8 mouse cellular contexts compared by ENCODE assay signal in the genomic region with DNA sequence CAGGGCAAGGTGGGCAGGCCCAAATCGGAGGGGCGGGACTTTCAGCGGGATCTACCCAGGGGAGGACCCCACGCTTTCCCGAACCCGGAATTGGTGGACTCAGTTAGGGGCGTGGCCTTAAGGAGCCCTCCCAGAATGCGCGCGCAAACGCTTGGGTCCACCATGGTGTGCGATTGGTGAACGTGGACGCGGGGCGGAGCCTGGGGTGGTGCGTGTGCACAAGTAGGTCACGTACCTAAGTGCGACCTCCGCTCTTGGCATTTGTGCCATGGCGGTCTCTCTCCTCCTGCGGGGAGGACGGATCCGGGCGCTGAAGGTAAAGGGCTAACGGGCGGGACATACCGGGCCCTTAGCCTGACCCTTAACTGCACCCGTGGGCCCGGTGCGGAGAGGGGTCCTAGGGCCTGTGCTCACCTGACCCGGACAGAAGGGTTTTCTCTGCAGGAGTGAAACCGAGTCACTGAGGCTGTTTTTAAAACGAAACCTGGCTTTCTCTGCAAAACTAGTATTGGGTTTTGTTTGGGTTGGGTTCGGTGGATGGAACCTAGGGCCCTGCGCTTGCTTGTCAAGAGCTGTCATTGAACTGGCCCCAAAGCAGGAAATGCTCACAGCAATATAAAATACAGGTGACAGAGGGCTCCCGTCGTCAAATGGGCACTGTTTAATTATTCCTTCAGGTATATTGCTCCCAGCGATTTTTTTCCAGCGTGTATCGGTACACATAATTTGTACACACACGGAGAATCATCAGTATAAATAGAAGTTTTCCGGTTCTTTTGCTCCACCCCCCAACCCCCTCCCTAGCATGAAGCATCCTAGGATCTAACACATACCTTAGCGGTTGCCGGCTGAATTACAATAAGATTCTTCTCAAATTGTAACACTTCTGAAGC. TPM values are rescaled to one million over a fixed set of nuclear protein-coding genes. Genes with fewer than 3 reads are reported as not detected.
DNase-seq lines count a peak whose midpoint lies in the region; ATAC-seq lines count a peak whose summit lies in the region.

TSS of gene Wdr4 (minus strand) at position 35 of the 893 bp plus-strand sequence.
TSS of gene Ndufv3 (plus strand) at position 170 of the 893 bp plus-strand sequence.

- no peaks in the 10 kb centered on the region for H3K27me3 ChIP-seq in heart, embryonic 14.5 days (ENCODE audit: control insufficient read depth, insufficient read depth, low read length)
- no peaks in the 10 kb centered on the region for H3K27me3 ChIP-seq in liver, embryonic 13.5 days
- no peaks in the 10 kb centered on the region for H3K27me3 ChIP-seq in stomach, embryonic 16.5 days (ENCODE audit: control insufficient read depth, insufficient read depth, low read length)

- under 1% methylated on average over 45 of the region's 45 CpGs for WGBS in heart, embryonic 14.5 days
- WGBS in liver, embryonic 13.5 days (ENCODE audit: insufficient replicate concordance) = under 1% methylated on average over 45 of the region's 45 CpGs
- WGBS in stomach, embryonic 16.5 days = under 1% methylated on average over 44 of the region's 45 CpGs

- H3K4me2 ChIP-seq in heart, embryonic 14.5 days (ENCODE audit: low read length) = peak within 1 kb of the TSS; percentile 71
- peak within 1 kb of the TSS; percentile 90 for H3K4me2 ChIP-seq in liver, embryonic 13.5 days
- H3K4me2 ChIP-seq in stomach, embryonic 16.5 days (ENCODE audit: low read depth, low read length) = peak within 1 kb of the TSS; percentile 70

- peak; percentile 93 for ATAC-seq in CD4-positive, CD25-positive, alpha-beta regulatory T cell, adult 4 months
- peak; percentile 97 for ATAC-seq in heart, embryonic 14.5 days (ENCODE audit: insufficient number of reproducible peaks, insufficient read depth, low FRiP score, low read depth)
- ATAC-seq in liver, embryonic 13.5 days (ENCODE audit: low read depth) = peak; percentile 96
- peak; percentile 99 for ATAC-seq in stomach, embryonic 16.5 days (ENCODE audit: insufficient read depth, low FRiP score)

- H3K27ac ChIP-seq in heart, embryonic 14.5 days (replicated peaks in 1 of 2; ENCODE audit: control insufficient read depth in 1 of 2, insufficient read depth in 1 of 2, low read depth in 2 of 2, low read length in 2 of 2) = peak within 1 kb of the TSS; percentile 77 to 91
- H3K27ac ChIP-seq in liver, embryonic 13.5 days = peak within 1 kb of the TSS; percentile 78
- H3K27ac ChIP-seq in stomach, embryonic 16.5 days (ENCODE audit: low read length) = peak within 1 kb of the TSS; percentile 91

- peaks cover 12 to 27% of the 10 kb centered on the region in 2 experiments; a peak in 3 of 4 replicates for H3K4me1 ChIP-seq in heart, embryonic 14.5 days (ENCODE audit: control insufficient read depth in 2 of 2, insufficient read depth in 2 of 2, low read length in 2 of 2)
- peaks cover 32% of the 10 kb centered on the region for H3K4me1 ChIP-seq in liver, embryonic 13.5 days (replicated peaks)
- H3K4me1 ChIP-seq in stomach, embryonic 16.5 days (ENCODE audit: control insufficient read depth, insufficient read depth, low read length) = peaks cover 15% of the 10 kb centered on the region

- H3K9me3 ChIP-seq in heart, embryonic 14.5 days (ENCODE audit: control insufficient read depth, low read length) = no peaks in the 10 kb centered on the region
- H3K9me3 ChIP-seq in liver, embryonic 13.5 days (replicated peaks) = no peaks in the 10 kb centered on the region
- no peaks in the 10 kb centered on the region for H3K9me3 ChIP-seq in stomach, embryonic 16.5 days (replicated peaks; ENCODE audit: control insufficient read depth, low read length)

- H3K9ac ChIP-seq in heart, embryonic 14.5 days (ENCODE audit: low read length) = peak within 1 kb of the TSS; percentile 94
- H3K9ac ChIP-seq in liver, embryonic 13.5 days = peak within 1 kb of the TSS; percentile 81
- peak within 1 kb of the TSS; percentile 88 for H3K9ac ChIP-seq in stomach, embryonic 16.5 days (ENCODE audit: low read length)

- DNase-seq in c-Kit-negative CD71-positive TER-119-positive erythroid progenitor cells, embryonic 14.5 days (ENCODE audit: low read depth, low spot score) = peak; percentile 99
- DNase-seq in fibroblast of lung, adult 2 months (ENCODE audit: low read depth) = peak; percentile 98
- DNase-seq in kidney, postnatal 14 days = peak; percentile 100
- DNase-seq in liver, embryonic 13.5 days = peak; percentile 99
- DNase-seq in neural tube, embryonic 10.5 days (ENCODE audit: extremely low spot score, low spot score) = peak; percentile 92

- peak within 1 kb of the TSS; percentile 81 to 90 for H3K4me3 ChIP-seq in heart, embryonic 14.5 days (ENCODE audit: control insufficient read depth in 1 of 2, insufficient read depth in 1 of 2, low read depth in 1 of 2, low read length in 2 of 2)
- H3K4me3 ChIP-seq in liver, embryonic 13.5 days (replicated peaks) = peak within 1 kb of the TSS; percentile 82
- H3K4me3 ChIP-seq in stomach, embryonic 16.5 days (replicated peaks; ENCODE audit: low read length) = peak within 1 kb of the TSS; percentile 93

- peaks cover 34% of the 10 kb centered on the region for H3K36me3 ChIP-seq in heart, embryonic 14.5 days (ENCODE audit: control insufficient read depth, insufficient read depth, low read length)
- peaks cover 21% of the 10 kb centered on the region for H3K36me3 ChIP-seq in liver, embryonic 13.5 days
- H3K36me3 ChIP-seq in stomach, embryonic 16.5 days (ENCODE audit: control insufficient read depth, insufficient read depth, low read length) = 0 out of 2 replicates have a peak, but pooled peaks cover 6% of the 10 kb centered on the region

RNA-seq across cellular contexts. Expression of gene Wdr4, which starts in this region (rescaled TPM):
- polyA plus RNA-seq in CD4-positive, CD25-positive, alpha-beta regulatory T cell, adult 4 months (2017; shearing (Covaris generic)) = 10 to 100 TPM; 18.2 to 24.9 TPM
- polyA plus RNA-seq in heart, embryonic 14.5 days (2014; fragmentation: Nextera tagmentation; extraction: Ambion mirVana) = 16.7 and 17.9 TPM in 2 replicates
- polyA plus RNA-seq in liver, embryonic 13.5 days (2015; fragmentation: Nextera tagmentation; extraction: Ambion mirVana) = 36.9 and 39.4 TPM in 2 replicates
- 33.8 and 42.3 TPM in 2 replicates for polyA plus RNA-seq in stomach, embryonic 16.5 days (2015; fragmentation: Nextera tagmentation; extraction: Ambion mirVana)

RNA-seq across cellular contexts. Expression of gene Ndufv3, which starts in this region (rescaled TPM):
- polyA plus RNA-seq in CD4-positive, CD25-positive, alpha-beta regulatory T cell, adult 4 months (2017; shearing (Covaris generic)) = 100 to 1,000 TPM; 217 to 229 TPM
- polyA plus RNA-seq in heart, embryonic 14.5 days (2014; fragmentation: Nextera tagmentation; extraction: Ambion mirVana) = 748 and 805 TPM in 2 replicates
- polyA plus RNA-seq in liver, embryonic 13.5 days (2015; fragmentation: Nextera tagmentation; extraction: Ambion mirVana) = 163 and 179 TPM in 2 replicates
- 311 and 321 TPM in 2 replicates for polyA plus RNA-seq in stomach, embryonic 16.5 days (2015; fragmentation: Nextera tagmentation; extraction: Ambion mirVana)

Comparison
In these comparisons a context has a peak if more than half of its experiments do, and no peak if none do; other contexts are left out.
1. Peak in every context shown above with its lines: DNase-seq, ATAC-seq, H3K4me3 ChIP-seq and H3K27ac ChIP-seq.